Mouse (Mus musculus): ENCODE measurements around the gene Galnt9. TPM values are rescaled to one million over a fixed set of nuclear protein-coding genes. Genes with fewer than 3 reads are reported as not detected.

Gene Galnt9
- polyA plus RNA-seq, 1 experiment, result not detected

- no peak for TF ChIP-seq POLR2A (IDR thresholded peaks at IDR 0.05; ENCODE audit: borderline replicate concordance, control insufficient read depth, low read depth, low read length)
- no peak for TF ChIP-seq CTCF (IDR thresholded peaks at IDR 0.05; ENCODE audit: control insufficient read depth, insufficient read depth, low read length)
- Histone ChIP-seq H3K4me3 (replicated peaks; ENCODE audit: control insufficient read depth, low read depth, low read length) (no peak overlapping the region), H3K4me1 (ENCODE audit: control insufficient read depth, insufficient read depth, low read length) (no peaks in the 10 kb centered on the region; the same call in 1 of the 2 replicates), H3K27ac (ENCODE audit: control insufficient read depth, insufficient read depth, low read depth, low read length, poor library complexity) (no peak overlapping the region)
- WGBS, result 33% methylated on average over 12 of the region's 12 CpGs
These were observed 54.3 kb downstream of the Galnt9 start for GRCm38 (mm10) chr5:110598298-110599095.

GRCm38 (mm10) chr5:110603016-110603685 lies 59.0 kb downstream of the Galnt9 start:
- TF ChIP-seq POLR2A (IDR thresholded peaks at IDR 0.05; ENCODE audit: borderline replicate concordance, control insufficient read depth, low read depth, low read length), result no peak
- TF ChIP-seq CTCF (IDR thresholded peaks at IDR 0.05; ENCODE audit: control insufficient read depth, insufficient read depth, low read length), result no peak
- Histone ChIP-seq H3K27ac (ENCODE audit: control insufficient read depth, insufficient read depth, low read depth, low read length, poor library complexity) (no peak overlapping the region; the same call in 1 of the 2 replicates), H3K4me1 (ENCODE audit: control insufficient read depth, insufficient read depth, low read length) (peaks cover 1% of the 10 kb centered on the region; the same call in 1 of the 2 replicates), H3K4me3 (replicated peaks; ENCODE audit: control insufficient read depth, low read depth, low read length) (peak overlapping the region; percentile 50)
- WGBS, result 28% methylated on average over 7 of the region's 7 CpGs

GRCm38 (mm10) chr5:110604311-110604710 lies 60.2 kb downstream of the Galnt9 start:
- H3K4me3 ChIP-seq (replicated peaks; ENCODE audit: control insufficient read depth, low read depth, low read length), result no peak overlapping the region
- H3K27ac ChIP-seq (ENCODE audit: control insufficient read depth, insufficient read depth, low read depth, low read length, poor library complexity), result no peak overlapping the region
- WGBS, result 75% methylated on average over 2 of the region's 2 CpGs
- TF ChIP-seq CTCF (IDR thresholded peaks at IDR 0.05; ENCODE audit: control insufficient read depth, insufficient read depth, low read length) (no peak), POLR2A (IDR thresholded peaks at IDR 0.05; ENCODE audit: borderline replicate concordance, control insufficient read depth, low read depth, low read length) (no peak)
- peaks cover 1% of the 10 kb centered on the region; the same call in 1 of the 2 replicates for H3K4me1 ChIP-seq (ENCODE audit: control insufficient read depth, insufficient read depth, low read length)

GRCm38 (mm10) chr5:110605531-110606221 lies 61.5 kb downstream of the Galnt9 start:
- TF ChIP-seq POLR2A (IDR thresholded peaks at IDR 0.05; ENCODE audit: borderline replicate concordance, control insufficient read depth, low read depth, low read length) (no peak), CTCF (IDR thresholded peaks at IDR 0.05; ENCODE audit: control insufficient read depth, insufficient read depth, low read length) (no peak)
- H3K4me3 ChIP-seq (replicated peaks; ENCODE audit: control insufficient read depth, low read depth, low read length), result no peak overlapping the region
- peak overlapping the region; percentile 27; the same call in 1 of the 2 replicates for H3K27ac ChIP-seq (ENCODE audit: control insufficient read depth, insufficient read depth, low read depth, low read length, poor library complexity)
- H3K4me1 ChIP-seq (ENCODE audit: control insufficient read depth, insufficient read depth, low read length), result peaks cover 1% of the 10 kb centered on the region; the same call in 1 of the 2 replicates
- WGBS, result 26% methylated on average over 5 of the region's 5 CpGs

- Histone ChIP-seq H3K4me1 (ENCODE audit: control insufficient read depth, insufficient read depth, low read length) (peaks cover 1% of the 10 kb centered on the region; the same call in 1 of the 2 replicates), H3K4me3 (replicated peaks; ENCODE audit: control insufficient read depth, low read depth, low read length) (no peak overlapping the region), H3K27ac (ENCODE audit: control insufficient read depth, insufficient read depth, low read depth, low read length, poor library complexity) (peak overlapping the region; percentile 29; the same call in 1 of the 2 replicates)
- 76% methylated on average over 3 of the region's 3 CpGs for WGBS
- TF ChIP-seq POLR2A (IDR thresholded peaks at IDR 0.05; ENCODE audit: borderline replicate concordance, control insufficient read depth, low read depth, low read length), result no peak
- no peak for TF ChIP-seq CTCF (IDR thresholded peaks at IDR 0.05; ENCODE audit: control insufficient read depth, insufficient read depth, low read length)
These were observed 63.6 kb downstream of the Galnt9 start for GRCm38 (mm10) chr5:110607767-110608166.

GRCm38 (mm10) chr5:110608336-110608735 lies 64.2 kb downstream of the Galnt9 start:
- Histone ChIP-seq H3K4me1 (ENCODE audit: control insufficient read depth, insufficient read depth, low read length) (peaks cover 1% of the 10 kb centered on the region; the same call in 1 of the 2 replicates), H3K4me3 (replicated peaks; ENCODE audit: control insufficient read depth, low read depth, low read length) (no peak overlapping the region), H3K27ac (ENCODE audit: control insufficient read depth, insufficient read depth, low read depth, low read length, poor library complexity) (no peak overlapping the region)
- WGBS, result 70% methylated on average over 6 of the region's 6 CpGs
- TF ChIP-seq POLR2A (IDR thresholded peaks at IDR 0.05; ENCODE audit: borderline replicate concordance, control insufficient read depth, low read depth, low read length) (no peak), CTCF (IDR thresholded peaks at IDR 0.05; ENCODE audit: control insufficient read depth, insufficient read depth, low read length) (no peak)

GRCm38 (mm10) chr5:110608941-110609340 lies 64.8 kb downstream of the Galnt9 start:
- peaks cover 1% of the 10 kb centered on the region; the same call in 1 of the 2 replicates for H3K4me1 ChIP-seq (ENCODE audit: control insufficient read depth, insufficient read depth, low read length)
- H3K4me3 ChIP-seq (replicated peaks; ENCODE audit: control insufficient read depth, low read depth, low read length), result no peak overlapping the region
- TF ChIP-seq CTCF (IDR thresholded peaks at IDR 0.05; ENCODE audit: control insufficient read depth, insufficient read depth, low read length) (no peak), POLR2A (IDR thresholded peaks at IDR 0.05; ENCODE audit: borderline replicate concordance, control insufficient read depth, low read depth, low read length) (no peak)
- WGBS, result 80% methylated on average over 8 of the region's 8 CpGs
- no peak overlapping the region for H3K27ac ChIP-seq (ENCODE audit: control insufficient read depth, insufficient read depth, low read depth, low read length, poor library complexity)

All from bone marrow, adult 2 months (tissue).